Mouse (Mus musculus): ENCODE data around the gene Ddr2. TPM values are rescaled to one million over a fixed set of nuclear protein-coding genes. Genes with fewer than 3 reads are reported as not detected.

Gene Ddr2
- polyA plus RNA-seq, 1 experiment from 2014 or later, result 1.1 TPM

- no peak overlapping the region for H3K4me2 ChIP-seq
- no peak overlapping the region for H3K4me3 ChIP-seq (replicated peaks)
- no peaks in the 10 kb centered on the region for H3K27me3 ChIP-seq
- no peak for ATAC-seq (ENCODE audit: insufficient read depth)
- no peak overlapping the region for H3K27ac ChIP-seq (replicated peaks)
- no peak overlapping the region for H3K9ac ChIP-seq
- no peaks in the 10 kb centered on the region for H3K36me3 ChIP-seq (replicated peaks)
- no peaks in the 10 kb centered on the region for H3K9me3 ChIP-seq (replicated peaks)
- WGBS (ENCODE audit: insufficient replicate concordance), result 75% methylated on average over 7 of the region's 7 CpGs
- no peaks in the 10 kb centered on the region for H3K4me1 ChIP-seq (replicated peaks)
Observed at GRCm38 (mm10) chr1:170086631-170087030, 23.9 kb downstream of the Ddr2 start.

DNA sequence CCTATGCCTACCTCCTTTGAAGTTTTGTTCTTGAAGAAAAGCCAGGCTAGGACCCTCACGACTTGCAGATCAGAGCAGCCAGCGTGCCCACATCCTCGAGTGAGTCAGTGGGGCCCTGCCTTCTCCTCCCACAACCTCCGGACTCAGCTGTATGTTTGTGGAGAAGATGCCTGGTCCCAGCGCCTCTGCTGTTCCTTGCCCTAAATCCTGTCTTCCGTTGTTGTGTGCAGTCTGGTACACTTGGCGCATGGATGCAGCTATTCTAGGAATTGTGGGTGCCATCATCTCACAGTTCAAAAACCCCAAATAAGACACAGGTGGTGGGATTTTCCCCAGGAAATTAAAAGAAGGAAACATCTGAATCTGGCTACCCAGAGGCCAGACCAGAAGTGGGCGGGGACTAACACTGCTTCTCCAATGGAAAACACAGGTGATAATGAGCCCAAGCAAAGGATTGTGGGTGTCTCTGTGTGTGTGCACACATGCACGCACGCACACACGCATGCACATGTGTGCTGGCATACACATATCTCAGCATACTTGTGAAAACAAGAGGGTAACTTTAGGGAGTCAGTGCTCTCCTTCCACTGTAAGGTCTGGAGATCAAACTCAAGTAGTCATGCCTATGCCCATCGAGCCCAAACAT lies 26.3 kb downstream of the Ddr2 start:
- no peak overlapping the region for H3K4me2 ChIP-seq
- ATAC-seq (ENCODE audit: insufficient read depth), result no peak
- no peak overlapping the region for H3K9ac ChIP-seq
- H3K9me3 ChIP-seq (replicated peaks), result no peaks in the 10 kb centered on the region
- no peaks in the 10 kb centered on the region for H3K4me1 ChIP-seq (replicated peaks)
- 69% methylated on average over 12 of the region's 12 CpGs for WGBS (ENCODE audit: insufficient replicate concordance)
- H3K27me3 ChIP-seq, result no peaks in the 10 kb centered on the region
- no peaks in the 10 kb centered on the region for H3K36me3 ChIP-seq (replicated peaks)
- no peak overlapping the region for H3K27ac ChIP-seq (replicated peaks)
- no peak overlapping the region for H3K4me3 ChIP-seq (replicated peaks)

- ATAC-seq (ENCODE audit: insufficient read depth), result no peak
- no peaks in the 10 kb centered on the region for H3K9me3 ChIP-seq (replicated peaks)
- H3K4me1 ChIP-seq (replicated peaks), result no peaks in the 10 kb centered on the region
- H3K4me3 ChIP-seq (replicated peaks), result no peak overlapping the region
- WGBS (ENCODE audit: insufficient replicate concordance), result 36% methylated on average over 1 of the region's 1 CpGs
- no peak overlapping the region for H3K4me2 ChIP-seq
- H3K27me3 ChIP-seq, result no peaks in the 10 kb centered on the region
- H3K36me3 ChIP-seq (replicated peaks), result no peaks in the 10 kb centered on the region
- H3K9ac ChIP-seq, result no peak overlapping the region
- H3K27ac ChIP-seq (replicated peaks), result no peak overlapping the region
Observed at GRCm38 (mm10) chr1:170080907-170081306, 29.7 kb downstream of the Ddr2 start.

DNA sequence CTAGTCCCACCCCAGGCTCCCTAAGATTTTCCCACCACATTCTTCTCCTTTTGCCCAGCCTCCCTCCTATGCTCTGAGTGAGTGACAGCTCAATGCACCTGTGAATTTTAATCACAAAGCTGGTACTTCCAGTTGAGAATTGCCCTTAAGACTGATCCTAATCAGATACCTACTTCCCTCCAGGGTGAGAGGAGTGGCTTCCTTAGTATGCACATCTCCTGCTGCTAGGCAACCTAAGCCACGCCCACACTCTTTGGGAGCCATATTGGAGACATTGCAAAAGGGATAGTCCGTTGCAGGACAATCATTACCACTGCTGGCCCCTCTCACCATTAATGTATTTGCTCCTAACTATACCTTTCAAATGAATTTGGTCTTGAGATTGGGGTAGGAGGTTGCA lies 31.1 kb downstream of the Ddr2 start:
- no peaks in the 10 kb centered on the region for H3K9me3 ChIP-seq (replicated peaks)
- no peaks in the 10 kb centered on the region for H3K4me1 ChIP-seq (replicated peaks)
- no peak overlapping the region for H3K4me2 ChIP-seq
- H3K9ac ChIP-seq, result no peak overlapping the region
- H3K27me3 ChIP-seq, result no peaks in the 10 kb centered on the region
- no peak overlapping the region for H3K4me3 ChIP-seq (replicated peaks)
- no peak overlapping the region for H3K27ac ChIP-seq (replicated peaks)
- H3K36me3 ChIP-seq (replicated peaks), result no peaks in the 10 kb centered on the region
- no peak for ATAC-seq (ENCODE audit: insufficient read depth)
- WGBS (ENCODE audit: insufficient replicate concordance), result 38% methylated on average over 2 of the region's 2 CpGs

GRCm38 (mm10) chr1:170076339-170076738 lies 34.2 kb downstream of the Ddr2 start:
- H3K27ac ChIP-seq (replicated peaks), result no peak overlapping the region
- H3K4me2 ChIP-seq, result no peak overlapping the region
- 56% methylated on average over 5 of the region's 5 CpGs for WGBS (ENCODE audit: insufficient replicate concordance)
- H3K36me3 ChIP-seq (replicated peaks), result no peaks in the 10 kb centered on the region
- H3K27me3 ChIP-seq, result no peaks in the 10 kb centered on the region
- no peaks in the 10 kb centered on the region for H3K9me3 ChIP-seq (replicated peaks)
- H3K4me1 ChIP-seq (replicated peaks), result no peaks in the 10 kb centered on the region
- no peak overlapping the region for H3K4me3 ChIP-seq (replicated peaks)
- ATAC-seq (ENCODE audit: insufficient read depth), result no peak
- no peak overlapping the region for H3K9ac ChIP-seq

DNA sequence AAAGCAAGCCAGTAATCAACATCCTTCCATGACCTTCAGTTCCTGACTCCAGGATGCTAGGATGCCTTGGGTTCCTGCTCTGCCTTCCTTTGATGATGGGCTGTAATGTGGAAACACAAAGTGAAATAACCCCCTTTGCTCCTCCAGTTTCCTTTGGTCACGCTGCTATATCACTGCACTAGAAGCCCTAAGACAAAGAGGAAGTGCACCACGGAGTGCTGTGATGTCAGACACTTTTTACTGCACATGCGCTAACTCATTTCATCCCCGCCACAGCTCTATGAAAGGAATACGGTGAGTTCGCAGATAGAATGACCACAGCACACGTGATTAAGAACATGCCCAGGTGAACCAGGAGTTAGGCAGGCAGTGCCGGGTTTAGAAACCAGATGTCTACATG lies 36.8 kb downstream of the Ddr2 start:
- ATAC-seq (ENCODE audit: insufficient read depth), result no peak
- H3K27ac ChIP-seq (replicated peaks), result no peak overlapping the region
- H3K36me3 ChIP-seq (replicated peaks), result no peaks in the 10 kb centered on the region
- no peaks in the 10 kb centered on the region for H3K27me3 ChIP-seq
- H3K9ac ChIP-seq, result no peak overlapping the region
- WGBS (ENCODE audit: insufficient replicate concordance), result 45% methylated on average over 8 of the region's 8 CpGs
- H3K9me3 ChIP-seq (replicated peaks), result no peaks in the 10 kb centered on the region
- H3K4me1 ChIP-seq (replicated peaks), result no peaks in the 10 kb centered on the region
- H3K4me3 ChIP-seq (replicated peaks), result no peak overlapping the region
- no peak overlapping the region for H3K4me2 ChIP-seq

GRCm38 (mm10) chr1:170069143-170069542 lies 41.4 kb downstream of the Ddr2 start:
- ATAC-seq (ENCODE audit: insufficient read depth), result no peak
- WGBS (ENCODE audit: insufficient replicate concordance), result 62% methylated on average over 5 of the region's 5 CpGs

DNA sequence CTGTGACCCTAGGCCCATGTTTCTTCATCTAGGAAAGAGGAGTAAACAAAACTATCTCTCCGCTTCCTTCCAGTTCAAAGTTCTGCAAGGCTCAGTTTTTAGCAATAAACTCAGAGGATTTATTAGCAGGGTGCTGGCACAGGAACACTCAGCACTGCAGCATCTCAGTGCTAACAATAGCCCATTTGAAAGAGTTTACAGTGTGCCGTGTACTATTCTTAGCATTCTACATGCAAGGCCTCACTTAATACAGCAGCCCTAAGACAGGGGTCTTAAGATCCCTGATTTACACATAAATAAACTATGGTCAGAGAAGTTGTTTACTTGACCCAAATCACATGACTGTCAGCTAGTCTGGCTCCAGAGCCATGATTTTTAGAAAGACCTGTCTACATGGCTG lies 44.6 kb downstream of the Ddr2 start:
- H3K4me3 ChIP-seq (replicated peaks), result no peak overlapping the region
- 72% methylated on average over 2 of the region's 2 CpGs for WGBS (ENCODE audit: insufficient replicate concordance)

More at GRCm38 (mm10) chr1:170069143-170069542, 41.4 kb downstream of the Ddr2 start:
- Histone ChIP-seq H3K36me3 (replicated peaks) (no peaks in the 10 kb centered on the region), H3K27me3 (no peaks in the 10 kb centered on the region), H3K9ac (no peak overlapping the region), H3K4me1 (replicated peaks) (no peaks in the 10 kb centered on the region), H3K27ac (replicated peaks) (no peak overlapping the region), H3K4me3 (replicated peaks) (no peak overlapping the region), H3K9me3 (replicated peaks) (no peaks in the 10 kb centered on the region), H3K4me2 (no peak overlapping the region)

GRCm38 (mm10) chr1:170065009-170065408 lies 45.6 kb downstream of the Ddr2 start:
- H3K9ac ChIP-seq, result no peak overlapping the region
- no peaks in the 10 kb centered on the region for H3K9me3 ChIP-seq (replicated peaks)
- no peaks in the 10 kb centered on the region for H3K36me3 ChIP-seq (replicated peaks)
- no peak overlapping the region for H3K4me2 ChIP-seq
- H3K27me3 ChIP-seq, result no peaks in the 10 kb centered on the region
- 72% methylated on average over 8 of the region's 8 CpGs for WGBS (ENCODE audit: insufficient replicate concordance)
- no peak overlapping the region for H3K27ac ChIP-seq (replicated peaks)
- ATAC-seq (ENCODE audit: insufficient read depth), result no peak
- H3K4me3 ChIP-seq (replicated peaks), result no peak overlapping the region
- peaks cover 6% of the 10 kb centered on the region for H3K4me1 ChIP-seq (replicated peaks)

More for the DNA sequence above, 44.6 kb downstream of the Ddr2 start:
- Histone ChIP-seq H3K36me3 (replicated peaks) (no peaks in the 10 kb centered on the region), H3K9me3 (replicated peaks) (no peaks in the 10 kb centered on the region), H3K4me1 (replicated peaks) (no peaks in the 10 kb centered on the region), H3K4me2 (no peak overlapping the region), H3K9ac (no peak overlapping the region), H3K27ac (replicated peaks) (no peak overlapping the region), H3K27me3 (no peaks in the 10 kb centered on the region)
- ATAC-seq (ENCODE audit: insufficient read depth), result no peak

DNA sequence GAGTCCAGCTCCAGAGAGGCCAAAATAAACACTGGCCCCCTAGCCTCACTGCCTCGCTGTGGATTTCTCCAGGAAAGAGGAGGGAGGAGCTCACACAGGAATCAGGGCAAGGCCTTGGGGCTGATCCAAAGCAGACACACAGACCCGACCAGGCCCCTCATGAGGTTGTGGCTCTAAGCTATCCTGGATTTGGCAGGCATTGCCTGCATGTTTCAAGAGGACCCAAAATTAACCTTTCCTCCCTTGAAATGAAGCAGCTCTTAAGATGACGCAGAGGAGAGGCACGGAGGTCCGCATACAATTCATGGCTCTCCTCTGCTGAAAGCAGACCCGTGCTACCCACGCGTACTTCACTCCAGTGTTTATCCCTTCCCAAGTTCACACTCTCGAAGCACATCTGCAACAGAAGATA lies 46.5 kb downstream of the Ddr2 start:
- H3K4me2 ChIP-seq, result no peak overlapping the region
- no peak overlapping the region for H3K9ac ChIP-seq
- 47% methylated on average over 9 of the region's 9 CpGs for WGBS (ENCODE audit: insufficient replicate concordance)
- H3K9me3 ChIP-seq (replicated peaks), result no peaks in the 10 kb centered on the region
- H3K27me3 ChIP-seq, result no peaks in the 10 kb centered on the region
- ATAC-seq (ENCODE audit: insufficient read depth), result no peak
- H3K27ac ChIP-seq (replicated peaks), result no peak overlapping the region
- peaks cover 11% of the 10 kb centered on the region for H3K4me1 ChIP-seq (replicated peaks)
- H3K36me3 ChIP-seq (replicated peaks), result no peaks in the 10 kb centered on the region
- no peak overlapping the region for H3K4me3 ChIP-seq (replicated peaks)

DNA sequence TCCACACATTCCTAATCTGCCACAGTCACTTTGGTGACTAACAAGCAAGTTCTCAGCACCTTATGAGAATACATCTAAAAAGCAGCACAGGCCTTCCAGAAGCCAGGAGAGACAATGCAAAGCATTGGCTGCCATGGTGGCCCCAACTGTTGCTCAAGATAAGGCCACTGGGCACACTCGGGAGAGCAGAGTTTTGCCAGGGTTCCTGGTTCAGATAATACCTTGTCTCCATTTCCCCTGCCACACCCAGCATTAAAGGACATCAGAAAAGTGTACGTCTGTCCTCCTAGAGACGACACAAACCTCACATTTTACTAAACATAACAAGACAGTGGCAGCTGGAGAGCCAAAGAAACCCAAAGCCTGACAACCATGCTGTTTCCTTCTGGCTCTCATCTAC lies 50.3 kb downstream of the Ddr2 start:
- H3K4me2 ChIP-seq, result no peak overlapping the region
- no peaks in the 10 kb centered on the region for H3K9me3 ChIP-seq (replicated peaks)
- no peak overlapping the region for H3K9ac ChIP-seq
- no peaks in the 10 kb centered on the region for H3K36me3 ChIP-seq (replicated peaks)
- H3K27me3 ChIP-seq, result no peaks in the 10 kb centered on the region
- 25% methylated on average over 3 of the region's 3 CpGs for WGBS (ENCODE audit: insufficient replicate concordance)
- no peak overlapping the region for H3K4me3 ChIP-seq (replicated peaks)
- H3K27ac ChIP-seq (replicated peaks), result no peak overlapping the region
- ATAC-seq (ENCODE audit: insufficient read depth), result peak; percentile 57; the same call in 1 of the 2 replicates
- peaks cover 11% of the 10 kb centered on the region for H3K4me1 ChIP-seq (replicated peaks)

DNA sequence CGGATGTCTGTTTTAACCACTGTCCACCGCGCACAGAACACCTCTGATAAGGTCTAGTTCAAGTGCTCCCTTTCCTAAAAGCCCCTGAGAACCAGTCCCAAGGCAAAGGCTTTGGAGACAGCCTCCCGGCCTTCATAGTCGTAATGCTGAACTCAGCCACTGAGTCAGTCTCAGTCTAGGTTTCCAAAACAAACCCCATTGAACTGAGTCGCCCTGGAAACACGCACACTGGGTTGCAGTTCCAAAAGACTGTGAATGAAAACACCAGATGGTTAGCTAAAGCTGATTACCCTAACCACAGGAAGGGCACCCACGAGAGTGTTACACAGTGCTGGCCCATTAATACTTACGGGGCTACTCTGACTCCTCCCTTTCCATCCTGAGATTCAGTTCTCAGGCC lies 51.2 kb downstream of the Ddr2 start:
- WGBS (ENCODE audit: insufficient replicate concordance), result 54% methylated on average over 9 of the region's 9 CpGs
- no peak overlapping the region for H3K27ac ChIP-seq (replicated peaks)
- H3K4me1 ChIP-seq (replicated peaks), result peaks cover 11% of the 10 kb centered on the region
- no peaks in the 10 kb centered on the region for H3K9me3 ChIP-seq (replicated peaks)
- no peaks in the 10 kb centered on the region for H3K36me3 ChIP-seq (replicated peaks)
- no peak overlapping the region for H3K4me3 ChIP-seq (replicated peaks)
- no peaks in the 10 kb centered on the region for H3K27me3 ChIP-seq
- no peak overlapping the region for H3K4me2 ChIP-seq
- no peak overlapping the region for H3K9ac ChIP-seq
- ATAC-seq (ENCODE audit: insufficient read depth), result no peak

Measured in liver, embryonic 15.5 days (tissue).